Mouse (Mus musculus) MEL (cell line): ENCODE results near the gene Dcst1. TPM values are rescaled to one million over a fixed set of nuclear protein-coding genes. Genes with fewer than 3 reads are reported as not detected.

Experiments used
- DNase-seq: peaks from one replicate; pipeline ENCODE4 v3.0.0; 2011; ENCODE audit warnings: low read depth, low spot score
- H3K27ac ChIP-seq: 2 replicates; pipeline ENCODE4 v1.5.1; 2012; ENCODE audit warnings: low read depth, mild to moderate bottlenecking, control low read depth, low read length, moderate library complexity; ENCODE audit not compliant: control insufficient read depth
- H3K27me3 ChIP-seq, 2 experiments: fragments of 150-350 bp in 1 of 2; sonication (generic) in 1 of 2; 2 replicates each; pipeline ENCODE4 v1.6.1; 2012; ENCODE audit warnings: low read length in 2 of 2, mild to moderate bottlenecking in 2 of 2, improper control_type of control experiment in 1 of 2, moderate library complexity in 1 of 2; ENCODE audit not compliant: insufficient read depth in 2 of 2, control insufficient read depth in 1 of 2
- H3K36me3 ChIP-seq, 2 experiments: 2 replicates each; pipeline ENCODE4 v1.6.1; 2012 to 2014; ENCODE audit warnings: low read length in 2 of 2, improper control_type of control experiment in 1 of 2, inconsistent platforms in 1 of 2, mild to moderate bottlenecking in 1 of 2; ENCODE audit not compliant: insufficient read depth in 2 of 2, control insufficient read depth in 1 of 2
- H3K4me1 ChIP-seq, 2 experiments: fragments of 150-350 bp in 1 of 2; sonication (generic) in 1 of 2; 2 replicates each; pipeline ENCODE4 v1.6.1; 2012; ENCODE audit warnings: low read length in 2 of 2, improper control_type of control experiment in 1 of 2, mild to moderate bottlenecking in 1 of 2; ENCODE audit not compliant: insufficient read depth in 2 of 2, control insufficient read depth in 1 of 2
- H3K4me3 ChIP-seq, 2 experiments: fragments of 150-350 bp in 1 of 2; sonication (generic) in 1 of 2; 2 replicates each; pipeline ENCODE4 v1.5.1; 2012; ENCODE audit warnings: low read depth in 2 of 2, low read length in 2 of 2, mild to moderate bottlenecking in 2 of 2, moderate library complexity in 2 of 2, control low read depth in 1 of 2, improper control_type of control experiment in 1 of 2; ENCODE audit not compliant: control insufficient read depth in 1 of 2, insufficient read depth in 1 of 2
- H3K79me2 ChIP-seq: 2 replicates; pipeline ENCODE4 v1.6.1; 2012; ENCODE audit warnings: mild to moderate bottlenecking, low read length, moderate library complexity; ENCODE audit not compliant: control insufficient read depth, poor library complexity, insufficient read depth
- H3K9ac ChIP-seq: 2 replicates; pipeline ENCODE4 v1.6.1; 2012; ENCODE audit warnings: low read depth, mild to moderate bottlenecking, control low read depth, low read length, moderate library complexity; ENCODE audit not compliant: control insufficient read depth, poor library complexity, severe bottlenecking
- H3K9me3 ChIP-seq: fragments of 150-350 bp; sonication (generic); replicated peaks from 2 replicates; pipeline ENCODE4 v1.6.1; 2012; ENCODE audit warnings: mild to moderate bottlenecking, low read length, improper control_type of control experiment, moderate library complexity; ENCODE audit not compliant: insufficient read depth
- BHLHE40 ChIP-seq: IDR thresholded peaks from 2 replicates; pipeline ENCODE4 v1.6.1; 2012; ENCODE audit warnings: low read depth, mild to moderate bottlenecking, inconsistent platforms, low read length, improper control_type of control experiment, borderline replicate concordance
- CHD1 ChIP-seq: IDR thresholded peaks from 2 replicates; pipeline ENCODE4 v1.6.1; 2012; ENCODE audit warnings: low read depth, mild to moderate bottlenecking, inconsistent platforms, low read length, improper control_type of control experiment
- CHD2 ChIP-seq: IDR thresholded peaks from 2 replicates; pipeline ENCODE4 v1.6.1; 2011; ENCODE audit warnings: low read length, improper control_type of control experiment
- CTCF ChIP-seq, 3 experiments: IDR thresholded peaks in 2 of 3; conservative IDR thresholded peaks in 1 of 3; 2 replicates each; pipeline ENCODE4 v1.5.1; 2011 to 2012; ENCODE audit warnings: low read length in 3 of 3, low read depth in 2 of 3, mild to moderate bottlenecking in 2 of 3, improper control_type of control experiment in 1 of 3, inconsistent platforms in 1 of 3, mixed read lengths in 1 of 3, moderate library complexity in 1 of 3; ENCODE audit not compliant: control insufficient read depth in 1 of 3, insufficient read depth in 1 of 3, poor library complexity in 1 of 3, severe bottlenecking in 1 of 3
- ELF1 ChIP-seq: IDR thresholded peaks from 2 replicates; pipeline ENCODE4 v1.6.1; 2014; ENCODE audit warnings: low read depth, mild to moderate bottlenecking, inconsistent platforms, low read length, improper control_type of control experiment, moderate library complexity
- EP300 ChIP-seq, 2 experiments: IDR thresholded peaks; 2 replicates each; pipeline ENCODE4 v1.6.1; 2011; ENCODE audit warnings: improper control_type of control experiment in 2 of 2, low read length in 2 of 2, low read depth in 1 of 2, mild to moderate bottlenecking in 1 of 2
- GABPA ChIP-seq: IDR thresholded peaks from 2 replicates; pipeline ENCODE4 v1.6.1; 2012; ENCODE audit warnings: low read depth, mild to moderate bottlenecking, inconsistent platforms, low read length, improper control_type of control experiment, moderate library complexity
- MXI1 ChIP-seq: IDR thresholded peaks from 2 replicates; pipeline ENCODE4 v1.6.1; 2011; ENCODE audit warnings: mild to moderate bottlenecking, low read depth, low read length, improper control_type of control experiment
- POLR2A ChIP-seq, 2 experiments: IDR thresholded peaks; 2 replicates each; pipeline ENCODE4 v1.6.1; 2011 to 2012; ENCODE audit warnings: low read length in 2 of 2, mild to moderate bottlenecking in 2 of 2, control low read depth in 1 of 2, improper control_type of control experiment in 1 of 2, low read depth in 1 of 2, moderate library complexity in 1 of 2; ENCODE audit not compliant: control insufficient read depth in 1 of 2, insufficient read depth in 1 of 2, poor library complexity in 1 of 2
- POLR2AphosphoS5 ChIP-seq: IDR thresholded peaks from 2 replicates; pipeline ENCODE4 v1.6.1; 2012; ENCODE audit warnings: low read depth, borderline replicate concordance, mild to moderate bottlenecking, inconsistent platforms, low read length, moderate library complexity, mixed read lengths
- RCOR1 ChIP-seq: IDR thresholded peaks from 2 replicates; pipeline ENCODE4 v1.6.1; 2012; ENCODE audit warnings: low read depth, mild to moderate bottlenecking, inconsistent platforms, low read length, improper control_type of control experiment
- SIN3A ChIP-seq: IDR thresholded peaks from 2 replicates; pipeline ENCODE4 v1.6.1; 2012; ENCODE audit warnings: low read length, improper control_type of control experiment, inconsistent platforms
- SMC3 ChIP-seq: IDR thresholded peaks from 2 replicates; pipeline ENCODE4 v1.6.1; 2011; ENCODE audit warnings: low read depth, low read length, improper control_type of control experiment
- TAL1 ChIP-seq: IDR thresholded peaks from 2 replicates; pipeline ENCODE4 v1.6.1; 2012; ENCODE audit warnings: mild to moderate bottlenecking, inconsistent platforms, low read length, moderate library complexity, mixed read lengths
- TCF12 ChIP-seq: IDR thresholded peaks from 2 replicates; pipeline ENCODE4 v1.6.1; 2014; ENCODE audit warnings: low read depth, mild to moderate bottlenecking, inconsistent platforms, low read length, improper control_type of control experiment, moderate library complexity
- UBTF ChIP-seq: IDR thresholded peaks from 2 replicates; pipeline ENCODE4 v1.6.1; 2012; ENCODE audit warnings: low read depth, mild to moderate bottlenecking, inconsistent platforms, low read length, improper control_type of control experiment, moderate library complexity, borderline replicate concordance; ENCODE audit not compliant: insufficient read depth
- USF1 ChIP-seq: IDR thresholded peaks from 2 replicates; pipeline ENCODE4 v1.6.1; 2014; ENCODE audit warnings: low read depth, mild to moderate bottlenecking, inconsistent platforms, low read length, improper control_type of control experiment, moderate library complexity
- ZC3H11A ChIP-seq: IDR thresholded peaks from 2 replicates; pipeline ENCODE4 v1.6.1; 2012; ENCODE audit warnings: low read depth, mild to moderate bottlenecking, inconsistent platforms, low read length, improper control_type of control experiment
- ZKSCAN1 ChIP-seq: IDR thresholded peaks from 2 replicates; pipeline ENCODE4 v1.6.1; 2012; ENCODE audit warnings: low read depth, mild to moderate bottlenecking, inconsistent platforms, low read length, improper control_type of control experiment, moderate library complexity
- polyA plus RNA-seq, 2 experiments: library from polyadenylated mRNA; stranded (reverse) in 1 of 2; unstranded in 1 of 2; fragments of >175 nt in 1 of 2; fragments of >200 nt in 1 of 2; gene quantifications; 2 replicates each; pipeline versions ENCODE4 v1.2.1 to v1.2.4; 2012; ENCODE audit warnings: low replicate concordance in 2 of 2, low read depth in 1 of 2; ENCODE audit not compliant: insufficient read length in 2 of 2, insufficient read depth in 1 of 2, missing spikeins in 1 of 2
- total RNA-seq: library from RNA; depleted of rRNA; stranded (reverse); fragments of 300-350 nt; gene quantifications from 2 replicates; pipeline ENCODE4 v1.2.3, GENCODE M21; 2012

Gene Dcst1
- total and polyA plus RNA-seq, 3 experiments = 0.08 to 0.29 TPM; not detected in 1

GRCm38 (mm10) chr3:89390699-89391662 lies 25.9 kb upstream of the Dcst1 start:
- H3K9ac ChIP-seq = peak overlapping the region; percentile 83
- peaks cover 0 to 30% of the 10 kb centered on the region in 2 experiments; a peak in 2 of 4 replicates for H3K36me3 ChIP-seq
- no peaks in the 10 kb centered on the region for H3K27me3 ChIP-seq
- peak; percentile 72 for DNase-seq
- no peaks in the 10 kb centered on the region for H3K9me3 ChIP-seq
- peak overlapping the region; percentile 86 to 94 for H3K4me3 ChIP-seq
- H3K27ac ChIP-seq = peak overlapping the region; percentile 82
- no peak for TF ChIP-seq UBTF
- no peak for TF ChIP-seq CTCF (IDR thresholded peaks at IDR 0.05 in 2 of 3, conservative IDR thresholded peaks at IDR 0.05 in 1 of 3; ENCODE audit: control insufficient read depth in 1 of 3, insufficient read depth in 1 of 3, low read depth in 2 of 3, low read length in 3 of 3, poor library complexity in 1 of 3, severe bottlenecking in 1 of 3)
- TF ChIP-seq MXI1 = no peak; the same call in 1 of the 2 replicates
- TF ChIP-seq CHD1 = no peak
- no peak for TF ChIP-seq USF1
- TF ChIP-seq ELF1 = 0 out of 2 replicates have a peak, but pooled peaks have one; percentile 20
- TF ChIP-seq POLR2A (IDR thresholded peaks at IDR 0.05; ENCODE audit: control insufficient read depth in 1 of 2, insufficient read depth in 1 of 2, low read depth in 1 of 2, low read length in 2 of 2, poor library complexity in 1 of 2) = no peak; a peak in 1 of 4 replicates
- 0 out of 2 replicates have a peak, but pooled peaks have one; percentile 13 for TF ChIP-seq BHLHE40
- no peak for TF ChIP-seq TAL1
- no peak for TF ChIP-seq GABPA
- no peak for TF ChIP-seq ZC3H11A
- no peak for TF ChIP-seq CHD2
- TF ChIP-seq SIN3A = peak; percentile 7; the same call in 1 of the 2 replicates
- TF ChIP-seq ZKSCAN1 = no peak
- TF ChIP-seq EP300 (IDR thresholded peaks at IDR 0.05; ENCODE audit: low read depth in 1 of 2, low read length in 2 of 2) = peak; percentile 4 to 42; a peak in 2 of 4 replicates
- TF ChIP-seq TCF12 = peak; percentile 3; the same call in 1 of the 2 replicates
- no peak for TF ChIP-seq SMC3
- TF ChIP-seq RCOR1 = 0 out of 2 replicates have a peak, but pooled peaks have one; percentile 13
- TF ChIP-seq POLR2AphosphoS5 = no peak
- peaks cover 16% of the 10 kb centered on the region for H3K79me2 ChIP-seq
- peaks cover 11 to 39% of the 10 kb centered on the region in 2 experiments for H3K4me1 ChIP-seq
